Mouse (Mus musculus): Measurements from ENCODE around the gene Hfe2.

Gene Hfe2

DNA sequence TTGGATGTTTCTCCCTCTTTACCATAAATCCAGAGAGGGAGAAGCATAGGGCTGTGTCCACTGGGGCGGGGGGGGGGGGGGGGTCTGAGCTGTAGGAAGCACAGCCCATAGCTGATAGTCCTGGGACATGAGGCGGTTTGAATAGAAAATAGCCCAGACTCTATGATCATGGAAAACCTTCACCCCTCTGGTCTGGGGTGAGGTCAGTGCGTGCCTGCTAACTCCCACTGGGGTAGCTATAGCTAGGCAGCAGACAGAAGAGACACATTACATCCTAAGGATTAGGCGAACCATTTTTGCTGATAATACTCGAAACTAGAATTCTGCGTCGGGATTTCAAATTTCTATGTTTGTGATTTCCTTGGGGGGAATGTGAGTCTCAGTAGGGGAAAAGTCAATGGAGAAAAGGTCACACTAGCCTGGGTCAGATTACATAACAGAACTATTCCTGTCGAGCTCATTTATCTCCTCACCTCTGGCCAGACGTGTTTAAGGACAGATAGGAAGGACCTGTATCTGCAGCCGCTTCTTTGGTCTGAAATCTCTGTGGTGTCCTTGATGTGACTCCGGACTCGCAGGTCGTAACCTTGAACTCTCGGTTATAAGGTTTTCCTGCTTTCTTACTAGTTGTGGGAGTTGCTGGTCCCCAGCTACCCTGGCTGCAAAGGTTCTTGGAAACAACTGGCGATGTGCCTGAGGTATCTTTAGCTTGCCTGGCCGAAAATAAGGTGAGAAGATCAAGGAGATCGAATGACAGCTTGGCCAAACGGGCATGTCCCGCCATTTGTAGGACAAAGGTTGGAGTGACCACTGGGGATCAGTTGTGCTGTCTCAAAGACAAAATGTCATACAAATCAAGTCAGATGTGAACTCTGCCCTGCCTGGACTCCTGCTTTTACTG, 48.9 kb downstream of the Hfe2 start:
- DNase-seq (ENCODE audit: low spot score in 2 of 2) = no peak

- no peak for DNase-seq (ENCODE audit: low spot score in 2 of 2)
These were observed 50.5 kb downstream of the Hfe2 start for GRCm38 (mm10) chr3:96575272-96575984.

- DNase-seq (ENCODE audit: low spot score in 2 of 2) = peak in 1 of 2 experiments; percentile 73
These were observed 51.2 kb downstream of the Hfe2 start for GRCm38 (mm10) chr3:96576005-96576658.

GRCm38 (mm10) chr3:96576690-96577541, 51.9 kb downstream of the Hfe2 start, which contains the start of gene Gm16253:
Gene Gm16253, plus strand, starts transcription at chr3:96576984.
- peak in 1 of 2 experiments; percentile 91 for DNase-seq (ENCODE audit: low spot score in 2 of 2)

DNA sequence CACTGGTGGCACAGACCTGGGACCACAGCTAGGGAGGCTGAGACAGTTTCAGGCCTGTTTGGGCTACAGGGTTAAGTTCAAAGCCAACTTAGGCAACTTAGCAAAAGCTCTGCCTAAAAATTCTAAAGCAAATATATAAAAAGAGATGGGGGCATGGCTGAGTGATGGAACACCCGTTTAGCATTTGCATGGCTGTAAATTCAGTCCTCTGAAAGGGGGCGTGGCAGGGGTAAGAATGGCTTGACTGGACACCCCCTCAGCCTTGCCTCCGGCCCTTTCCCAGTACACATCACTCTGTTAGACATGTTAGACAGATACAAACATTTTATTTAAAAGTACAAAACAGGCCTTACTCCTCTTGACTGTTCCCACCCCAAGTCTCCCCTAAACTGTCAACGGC, 52.6 kb downstream of the Hfe2 start:
- no peak for DNase-seq (ENCODE audit: low spot score in 2 of 2)

All from urinary bladder, adult 18-20 months (tissue).